In genomic region chr15:84662952-84663684, GRCm38 (mm10) we compare ENCODE assay signal across 8 mouse cellular contexts. TPM values are rescaled to one million over a fixed set of nuclear protein-coding genes. Genes with fewer than 3 reads are reported as not detected.
DNase-seq lines count a peak whose midpoint lies in the region; ATAC-seq lines count a peak whose summit lies in the region.

No protein-coding gene starts in this region.

- H3K9ac ChIP-seq in forebrain, embryonic 15.5 days (replicated peaks), result peak overlapping the region; percentile 49
- peak overlapping the region; percentile 44 for H3K9ac ChIP-seq in hindbrain, embryonic 11.5 days (ENCODE audit: low read depth, low read length)
- peak overlapping the region; percentile 28; the same call in 1 of the 2 replicates for H3K9ac ChIP-seq in limb, embryonic 11.5 days (ENCODE audit: low read length)

- no peaks in the 10 kb centered on the region for H3K9me3 ChIP-seq in forebrain, embryonic 15.5 days
- H3K9me3 ChIP-seq in hindbrain, embryonic 11.5 days (ENCODE audit: control insufficient read depth, low read length), result no peaks in the 10 kb centered on the region
- no peaks in the 10 kb centered on the region for H3K9me3 ChIP-seq in limb, embryonic 11.5 days (ENCODE audit: control insufficient read depth, low read length)
- no peaks in the 10 kb centered on the region for H3K9me3 ChIP-seq in midbrain, embryonic 10.5 days (replicated peaks)

- ATAC-seq in forebrain, embryonic 15.5 days (replicated peaks), result peak; percentile 78
- peak; percentile 87 for ATAC-seq in hindbrain, embryonic 11.5 days (ENCODE audit: low FRiP score)
- peak; percentile 79 for ATAC-seq in limb, embryonic 11.5 days (ENCODE audit: insufficient number of reproducible peaks, low FRiP score, low TSS enrichment, low read depth)
- no peak for ATAC-seq in monocyte, adult 5-6 weeks (replicated peaks; ENCODE audit: insufficient number of reproducible peaks, low FRiP score, low TSS enrichment, poor library complexity, severe bottlenecking)

- no peaks in the 10 kb centered on the region for H3K27me3 ChIP-seq in forebrain, embryonic 15.5 days
- peaks cover 7% of the 10 kb centered on the region for H3K27me3 ChIP-seq in hindbrain, embryonic 11.5 days (ENCODE audit: control insufficient read depth, insufficient read depth, low read length)
- 0 out of 2 replicates have a peak, but pooled peaks cover 5% of the 10 kb centered on the region for H3K27me3 ChIP-seq in limb, embryonic 11.5 days (ENCODE audit: control insufficient read depth, insufficient read depth, low read length)
- peaks cover 57% of the 10 kb centered on the region for H3K27me3 ChIP-seq in midbrain, embryonic 10.5 days (ENCODE audit: low read depth, poor library complexity, severe bottlenecking)

- peak overlapping the region; percentile 58 for H3K4me2 ChIP-seq in forebrain, embryonic 15.5 days (replicated peaks)
- peak overlapping the region; percentile 80 for H3K4me2 ChIP-seq in hindbrain, embryonic 11.5 days (replicated peaks; ENCODE audit: low read depth, low read length)
- peak overlapping the region; percentile 76 for H3K4me2 ChIP-seq in limb, embryonic 11.5 days (ENCODE audit: low read depth, severe bottlenecking)

- peak overlapping the region; percentile 50 for H3K4me3 ChIP-seq in forebrain, embryonic 15.5 days
- H3K4me3 ChIP-seq in hindbrain, embryonic 11.5 days (ENCODE audit: low read depth, low read length), result peak overlapping the region; percentile 47
- peak overlapping the region; percentile 51 for H3K4me3 ChIP-seq in limb, embryonic 11.5 days (ENCODE audit: low read depth, low read length)
- peak overlapping the region; percentile 66 for H3K4me3 ChIP-seq in midbrain, embryonic 10.5 days

- peak; percentile 94 for DNase-seq in MN1 (ENCODE audit: low spot score)
- DNase-seq in adrenal gland, postnatal 25 days, result peak; percentile 73
- peak; percentile 88 for DNase-seq in hindbrain, embryonic 11.5 days (ENCODE audit: low spot score)
- DNase-seq in limb, embryonic 11.5 days (ENCODE audit: low spot score), result peak; percentile 86
- peak; percentile 86 for DNase-seq in midbrain, embryonic 10.5 days (ENCODE audit: low spot score)
- DNase-seq in spleen, adult 12 weeks (ENCODE audit: low spot score), result peak; percentile 17

- WGBS in forebrain, embryonic 15.5 days, result under 1% methylated on average over 56 of the region's 56 CpGs
- under 1% methylated on average over 50 of the region's 56 CpGs for WGBS in hindbrain, embryonic 11.5 days
- WGBS in limb, embryonic 11.5 days, result under 1% methylated on average over 44 of the region's 56 CpGs
- WGBS in midbrain, embryonic 10.5 days, result under 1% methylated on average over 56 of the region's 56 CpGs

- H3K4me1 ChIP-seq in forebrain, embryonic 15.5 days, result peaks cover 35% of the 10 kb centered on the region
- no peaks in the 10 kb centered on the region for H3K4me1 ChIP-seq in hindbrain, embryonic 11.5 days (replicated peaks; ENCODE audit: control insufficient read depth, insufficient read depth, low read length)
- peaks cover 16% of the 10 kb centered on the region for H3K4me1 ChIP-seq in limb, embryonic 11.5 days (ENCODE audit: control insufficient read depth, insufficient read depth, low read length)
- H3K4me1 ChIP-seq in midbrain, embryonic 10.5 days, result peaks cover 33% of the 10 kb centered on the region

- H3K27ac ChIP-seq in forebrain, embryonic 15.5 days (replicated peaks), result no peak overlapping the region
- H3K27ac ChIP-seq in hindbrain, embryonic 11.5 days (ENCODE audit: low read depth, low read length), result no peak overlapping the region
- H3K27ac ChIP-seq in limb, embryonic 11.5 days (replicated peaks; ENCODE audit: low read depth, low read length), result no peak overlapping the region
- H3K27ac ChIP-seq in midbrain, embryonic 10.5 days (replicated peaks), result peak overlapping the region; percentile 72

- H3K36me3 ChIP-seq in forebrain, embryonic 15.5 days, result no peaks in the 10 kb centered on the region
- no peaks in the 10 kb centered on the region for H3K36me3 ChIP-seq in hindbrain, embryonic 11.5 days (ENCODE audit: control insufficient read depth, insufficient read depth, low read length)
- no peaks in the 10 kb centered on the region for H3K36me3 ChIP-seq in limb, embryonic 11.5 days (ENCODE audit: control insufficient read depth, insufficient read depth, low read length)
- H3K36me3 ChIP-seq in midbrain, embryonic 10.5 days, result no peaks in the 10 kb centered on the region

RNA-seq across cellular contexts. Expression of gene Prr5, which starts 6.3 kb away (rescaled TPM):
- 3.7 and 5.0 TPM in 2 replicates for total RNA-seq in adrenal gland, postnatal 25 days (2021)
- polyA plus RNA-seq in forebrain, embryonic 15.5 days (2015; fragmentation: Nextera tagmentation; extraction: Ambion mirVana), result 11.5 and 11.8 TPM in 2 replicates
- polyA plus RNA-seq in hindbrain, embryonic 11.5 days (2014; fragmentation: Nextera tagmentation; extraction: Ambion mirVana), result 12.1 and 13.9 TPM in 2 replicates
- polyA plus RNA-seq in limb, embryonic 11.5 days (2014; fragmentation: Nextera tagmentation; extraction: Ambion mirVana), result 13.2 and 14.4 TPM in 2 replicates
- polyA plus RNA-seq in midbrain, embryonic 10.5 days (2016; fragmentation: Nextera tagmentation; extraction: Ambion mirVana), result 14.7 and 17.1 TPM in 2 replicates
- total RNA-seq in monocyte, adult 5-6 weeks (2017), result 2.6 to 9.9 TPM (median 3.7 TPM) in 3 replicates

RNA-seq across cellular contexts. Expression of gene Arhgap8, which starts 56.7 kb away (rescaled TPM):
- total RNA-seq in adrenal gland, postnatal 25 days (2021), result 0.76 TPM in 1 of 2 replicates, not detected in the other
- 0.27 and 0.60 TPM in 2 replicates for polyA plus RNA-seq in forebrain, embryonic 15.5 days (2015; fragmentation: Nextera tagmentation; extraction: Ambion mirVana)
- polyA plus RNA-seq in hindbrain, embryonic 11.5 days (2014; fragmentation: Nextera tagmentation; extraction: Ambion mirVana), result 2.3 and 2.9 TPM in 2 replicates
- 3.1 and 5.2 TPM in 2 replicates for polyA plus RNA-seq in limb, embryonic 11.5 days (2014; fragmentation: Nextera tagmentation; extraction: Ambion mirVana)
- polyA plus RNA-seq in midbrain, embryonic 10.5 days (2016; fragmentation: Nextera tagmentation; extraction: Ambion mirVana), result 1.5 and 1.7 TPM in 2 replicates
- total RNA-seq in monocyte, adult 5-6 weeks (2017), result not detected in 3 replicates

Comparison
In these comparisons a context has a peak if more than half of its experiments do, and no peak if none do; other contexts are left out.
1. DNase-seq: peak in every context shown above with its lines; median percentile 94 in MN1; 88 in hindbrain, embryonic 11.5 days; 86 in limb, embryonic 11.5 days; 86 in midbrain, embryonic 10.5 days; 73 in adrenal gland, postnatal 25 days; 17 in spleen, adult 12 weeks.